Mouse (Mus musculus) E14TG2a.4 (cell line): ENCODE data around the gene Cd300lb.

Source experiments
- CTCF ChIP-seq: conservative IDR thresholded peaks from 2 replicates; pipeline ENCODE4 v1.5.1; 2014; ENCODE audit warnings: low read length
- POU5F1 ChIP-seq: IDR thresholded peaks from 2 replicates; pipeline ENCODE4 v1.6.1; 2014; ENCODE audit warnings: low read length, borderline replicate concordance

- TF ChIP-seq CTCF (no peak), POU5F1 (no peak)
These were observed 36.2 kb downstream of the Cd300lb start for GRCm38 (mm10) chr11:114898026-114898425.
